Mouse (Mus musculus) gastrocnemius, postnatal 36 days (tissue): ENCODE results near the gene Ndufc1. TPM values are rescaled to one million over a fixed set of nuclear protein-coding genes. Genes with fewer than 3 reads are reported as not detected.
"Not testable (repeated sequence)": the region's sequence is repeated elsewhere in the genome, so short reads cannot be mapped to it uniquely, and the experiment has no call there.

Experiments used
- DNase-seq, 2 experiments: peaks; one replicate each; pipeline ENCODE4 v3.0.0; 2022
- intact Hi-C: fragments of 180-260 bp; cut with DNase I; formaldehyde crosslinking; loops from one replicate; pipeline ENCODE4 v1.15.1; 2025
- long read RNA-seq, 2 experiments: library from polyadenylated mRNA; stranded (forward); transcript quantifications; one replicate each; pipeline ENCODE4 v2.0.0; 2021
- total RNA-seq, 2 experiments: library from RNA; stranded (reverse); gene quantifications; 2 replicates each; pipeline ENCODE4 v1.2.3; 2021

The Ndufc1 gene
- total RNA-seq, result 1,000 to 10,000 TPM; 1,029 to 1,117 TPM
- long read RNA-seq, experiment 1, transcript Ndufc1-203 (2 exons, 311 nt), result minor isoform, 6 of 2,737 reads
- long read RNA-seq, experiment 1, transcript Ndufc1-201 (4 exons, 1,249 nt), result major isoform, 2,680 of 2,737 reads
- long read RNA-seq, experiment 1, partial matches to known transcripts, result 17 of 2,737 reads
- long read RNA-seq, experiment 1, other reads (novel, unspliced or antisense), result 31 of 2,737 reads
- long read RNA-seq, experiment 2, transcript Ndufc1-201 (4 exons, 1,249 nt), result major isoform, 2,432 of 2,480 reads
- long read RNA-seq, experiment 2, transcript Ndufc1-203 (2 exons, 311 nt), result minor isoform, 11 of 2,480 reads
- long read RNA-seq, experiment 2, partial matches to known transcripts, result 13 of 2,480 reads
- long read RNA-seq, experiment 2, other reads (novel, unspliced or antisense), result 22 of 2,480 reads

DNA sequence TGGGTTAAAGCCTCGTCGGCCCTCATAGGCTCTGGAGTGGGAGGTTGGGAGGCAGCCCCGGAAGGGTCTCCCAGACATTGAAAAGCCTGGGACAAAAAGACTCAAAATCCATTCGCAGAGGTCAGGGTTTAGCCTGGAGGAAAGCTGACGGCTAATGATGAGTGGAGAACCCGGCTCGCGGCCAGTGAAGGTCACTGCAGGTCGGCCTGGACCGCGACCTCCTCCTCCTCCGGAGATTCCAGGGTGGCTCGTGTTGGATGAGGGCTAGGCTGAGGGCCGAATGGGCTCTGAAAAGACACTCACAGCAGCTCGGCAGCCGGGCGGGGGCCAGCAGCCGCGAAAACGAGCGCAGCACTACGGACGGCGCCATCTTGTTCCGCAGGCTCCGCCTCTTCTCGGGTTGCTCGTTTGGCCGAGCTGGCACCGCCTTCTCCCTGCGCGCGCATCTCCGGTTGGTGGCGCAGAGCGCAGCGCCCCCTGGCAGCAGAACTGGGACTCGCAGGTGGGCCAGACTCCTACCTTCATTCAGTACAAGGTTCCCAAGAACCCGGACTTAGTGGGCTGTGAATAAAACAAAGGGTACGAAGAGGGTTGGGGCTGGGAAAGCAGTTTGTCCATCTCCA, at the start of gene Ndufc1:
Gene Ndufc1, minus strand, starts transcription at position 428 of the 623 bp plus-strand sequence.
- DNase-seq, result peak; percentile 97
- intact Hi-C loops, result loop anchor here (5.0 kb wide), 1 partner anchor 36 kb away; no protein-coding TSS in a partner anchor

DNA sequence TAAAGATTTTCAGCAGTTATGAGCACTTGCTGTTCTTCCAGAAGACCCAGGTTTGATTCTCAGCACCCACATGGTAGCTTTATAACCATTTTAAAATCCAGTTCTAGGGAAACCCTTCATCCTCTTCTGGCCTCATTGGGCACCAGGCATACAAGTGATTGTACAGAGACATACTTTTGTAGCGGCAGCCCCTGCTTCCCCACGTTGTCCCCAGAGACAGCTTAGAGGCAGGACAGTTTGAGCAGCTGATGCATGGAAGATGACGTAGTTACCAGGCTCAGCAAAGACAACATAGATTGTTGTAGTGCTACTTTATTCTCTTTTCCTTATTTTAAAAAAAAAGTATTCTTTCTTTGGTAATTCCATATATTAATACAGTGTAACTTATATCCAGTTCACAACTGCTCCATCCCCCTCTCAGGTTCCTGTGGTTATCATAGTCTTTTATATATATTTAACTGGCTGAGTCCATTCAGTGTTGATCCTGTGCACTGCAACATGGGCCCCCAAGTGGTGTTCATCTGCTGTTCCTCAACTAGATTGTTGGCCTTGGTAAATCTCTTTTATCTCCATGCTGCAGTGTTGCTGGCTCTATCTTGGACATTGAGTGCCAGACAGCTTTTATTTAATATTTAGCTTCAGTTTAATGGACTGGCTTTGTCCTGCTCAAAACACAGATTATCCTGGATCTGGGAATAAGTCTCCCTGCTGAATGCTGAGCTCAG, 26.2 kb upstream of the Ndufc1 start:
- no peak for DNase-seq
- intact Hi-C loops, result no loop called here

DNA sequence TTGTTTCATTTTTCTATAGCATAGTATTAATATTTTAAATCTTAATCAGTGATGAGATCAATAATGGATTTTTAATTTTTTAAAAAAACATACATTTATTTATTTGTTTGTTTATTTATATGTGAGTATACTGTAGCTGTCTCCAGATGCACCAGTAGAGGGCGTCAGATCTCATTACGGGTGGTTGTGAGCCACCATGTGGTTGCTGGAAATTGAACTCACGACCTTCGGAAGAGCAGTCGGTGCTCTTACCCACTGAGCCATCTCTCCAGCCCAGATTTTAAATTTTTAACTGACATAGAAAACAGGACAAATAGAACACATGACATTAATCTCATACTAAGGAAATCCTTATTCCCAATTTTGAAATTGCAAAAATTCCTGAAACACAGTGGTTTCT, 25.6 kb upstream of the Ndufc1 start:
- intact Hi-C loops, result not testable (repeated sequence)

DNA sequence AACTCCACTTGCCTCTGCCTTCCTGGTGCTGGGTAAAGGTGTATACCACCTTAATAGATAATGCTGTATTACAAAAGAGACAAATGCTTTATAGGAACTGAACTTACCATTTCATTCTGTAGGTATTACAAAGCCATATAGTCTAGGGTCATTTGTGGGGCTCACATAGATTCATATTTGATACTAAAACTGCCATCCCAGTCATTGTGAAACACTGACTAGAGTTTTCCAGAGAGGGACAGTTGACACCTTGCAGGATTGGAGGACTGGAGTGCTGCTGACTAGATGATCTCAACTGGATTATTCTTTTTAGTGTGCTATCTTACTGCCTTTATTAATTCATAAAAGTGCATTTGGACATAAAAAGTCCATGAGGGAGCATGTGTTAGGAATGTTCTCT, 16.6 kb upstream of the Ndufc1 start:
- intact Hi-C loops, result no loop called here
- no peak for DNase-seq

More for the DNA sequence above, 25.6 kb upstream of the Ndufc1 start:
- DNase-seq, result not testable (repeated sequence)

DNA sequence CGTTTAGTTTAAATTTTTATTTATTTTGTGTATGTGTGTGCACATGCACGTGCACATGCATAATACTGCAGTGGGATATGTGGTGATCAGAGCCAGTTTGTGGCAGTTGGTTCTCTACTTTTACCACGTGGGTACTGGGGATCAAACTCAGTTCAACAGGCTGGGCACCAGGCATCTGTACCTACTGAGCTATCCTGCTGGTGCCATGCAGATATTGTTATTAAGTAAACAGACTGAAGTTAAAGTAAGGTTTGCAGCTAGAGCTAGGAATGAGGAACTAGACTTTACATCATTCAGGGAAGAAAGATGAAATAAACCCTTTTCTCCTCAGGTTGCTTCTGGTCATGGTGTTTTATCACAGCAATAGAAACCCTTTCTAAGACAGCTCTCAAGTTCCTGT, 13.1 kb upstream of the Ndufc1 start:
- intact Hi-C loops, result no loop called here
- DNase-seq, result no peak

DNA sequence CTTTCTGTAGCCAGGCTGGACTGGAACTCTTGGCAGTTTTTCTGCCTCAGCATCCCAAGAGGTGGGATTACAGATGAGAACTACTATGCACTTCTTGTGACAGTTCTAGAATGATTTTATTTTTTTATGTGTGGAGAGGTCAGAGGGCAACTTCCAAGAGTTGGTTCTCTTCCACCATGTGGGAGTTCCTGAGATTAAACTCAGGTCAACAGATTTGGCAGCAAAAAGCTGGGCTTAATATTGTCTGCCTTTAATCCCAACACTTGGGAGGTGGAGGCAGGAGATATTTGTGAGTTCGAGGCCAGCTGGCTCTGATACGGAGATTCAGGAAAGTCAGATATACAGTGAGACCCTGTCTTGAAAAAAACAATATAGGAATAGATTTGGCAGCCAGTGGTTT, 9.2 kb upstream of the Ndufc1 start:
- no peak for DNase-seq
- intact Hi-C loops, result no loop called here

DNA sequence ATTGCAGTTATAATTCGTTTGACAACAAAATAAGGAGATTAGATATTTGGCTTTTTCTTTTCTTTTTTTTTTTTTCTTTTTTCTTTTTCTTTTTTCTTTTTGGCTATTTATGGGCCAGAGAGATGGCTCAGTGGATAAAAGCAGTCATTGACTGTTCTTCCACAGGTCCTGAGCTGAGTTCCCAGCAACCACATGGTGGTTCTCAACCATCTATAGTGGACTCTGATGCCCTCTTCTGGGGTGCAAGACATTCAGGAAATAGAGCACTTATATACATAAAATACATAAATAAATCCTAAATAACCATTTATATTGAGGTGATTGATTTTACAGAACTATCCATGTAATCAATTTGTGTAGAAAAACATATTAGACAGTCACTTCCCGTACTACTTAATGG, 8.7 kb upstream of the Ndufc1 start:
- no peak for DNase-seq
- intact Hi-C loops, result no loop called here

DNA sequence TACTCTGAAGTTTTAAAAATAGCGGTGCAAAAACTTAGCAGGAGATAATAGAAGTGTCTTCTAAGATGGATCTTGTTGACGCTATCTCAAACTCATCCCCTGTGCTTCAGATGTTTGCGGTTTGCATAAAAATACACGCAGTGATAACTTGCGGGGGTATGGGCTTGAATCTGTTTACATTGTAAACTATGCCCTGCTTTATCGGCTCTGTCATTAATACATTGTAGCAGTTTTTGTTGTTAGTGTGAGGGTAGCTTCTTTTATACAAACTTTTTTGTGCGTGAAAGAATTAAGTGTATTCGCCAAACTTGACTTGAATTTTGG, 8.3 kb upstream of the Ndufc1 start:
- intact Hi-C loops, result no loop called here
- no peak for DNase-seq

DNA sequence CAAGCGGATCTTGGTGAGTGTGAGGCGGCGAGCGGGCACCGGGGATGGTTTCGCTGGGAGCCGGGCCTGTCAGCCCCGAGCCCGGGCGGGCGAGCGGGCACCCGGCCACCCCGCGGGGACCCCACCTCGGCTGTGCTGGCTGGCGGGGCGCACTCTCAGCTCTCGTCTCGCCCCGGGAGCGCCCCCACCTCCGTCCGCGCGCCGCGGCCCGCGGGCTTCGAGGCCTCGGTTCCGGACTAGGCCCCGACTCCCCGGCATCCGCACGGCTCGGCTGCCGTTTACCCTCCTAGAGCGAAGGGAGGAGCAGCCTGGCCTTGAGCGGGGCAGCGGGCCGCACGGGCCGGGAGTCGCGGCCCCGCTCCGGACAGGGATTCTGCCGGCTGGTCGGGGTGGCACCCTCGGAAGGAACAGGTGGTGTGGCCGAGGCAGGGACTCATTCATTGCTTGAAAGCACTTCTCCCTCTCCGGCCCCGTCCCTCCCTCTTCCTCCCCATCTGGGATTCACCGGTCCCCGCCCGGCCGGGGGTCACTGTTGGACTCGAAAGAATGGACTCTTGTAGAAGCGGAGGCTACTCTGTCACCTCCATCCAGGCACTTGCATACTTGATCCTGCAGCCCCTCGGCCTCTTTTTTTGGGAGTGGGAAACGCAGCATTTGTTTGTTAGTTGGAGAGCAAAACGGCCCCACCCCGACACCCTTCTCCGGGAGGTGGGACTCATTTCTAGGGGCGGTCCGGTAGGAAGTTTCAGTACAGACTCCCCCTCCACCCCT, 7.8 kb upstream of the Ndufc1 start:
- peak; percentile 24 to 56 for DNase-seq

DNA sequence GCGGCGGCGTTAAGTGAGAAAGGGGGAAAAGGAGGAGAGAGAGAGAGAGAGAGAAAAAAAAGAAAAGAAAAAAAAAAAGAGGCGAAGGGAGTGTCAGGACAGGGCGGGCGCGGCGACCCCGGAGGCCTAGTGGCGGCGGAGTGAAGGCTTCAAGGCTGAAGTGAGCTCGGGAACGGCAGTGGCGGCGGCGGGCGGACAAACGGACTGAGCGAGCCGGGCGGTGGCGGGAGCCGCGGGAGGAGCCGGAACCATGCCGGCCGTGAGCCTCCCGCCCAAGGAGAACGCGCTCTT, 7.2 kb upstream of the Ndufc1 start:
- no peak for DNase-seq
- intact Hi-C loops, result no loop called here

More for the DNA sequence above, 7.8 kb upstream of the Ndufc1 start:
- intact Hi-C loops, result no loop called here

DNA sequence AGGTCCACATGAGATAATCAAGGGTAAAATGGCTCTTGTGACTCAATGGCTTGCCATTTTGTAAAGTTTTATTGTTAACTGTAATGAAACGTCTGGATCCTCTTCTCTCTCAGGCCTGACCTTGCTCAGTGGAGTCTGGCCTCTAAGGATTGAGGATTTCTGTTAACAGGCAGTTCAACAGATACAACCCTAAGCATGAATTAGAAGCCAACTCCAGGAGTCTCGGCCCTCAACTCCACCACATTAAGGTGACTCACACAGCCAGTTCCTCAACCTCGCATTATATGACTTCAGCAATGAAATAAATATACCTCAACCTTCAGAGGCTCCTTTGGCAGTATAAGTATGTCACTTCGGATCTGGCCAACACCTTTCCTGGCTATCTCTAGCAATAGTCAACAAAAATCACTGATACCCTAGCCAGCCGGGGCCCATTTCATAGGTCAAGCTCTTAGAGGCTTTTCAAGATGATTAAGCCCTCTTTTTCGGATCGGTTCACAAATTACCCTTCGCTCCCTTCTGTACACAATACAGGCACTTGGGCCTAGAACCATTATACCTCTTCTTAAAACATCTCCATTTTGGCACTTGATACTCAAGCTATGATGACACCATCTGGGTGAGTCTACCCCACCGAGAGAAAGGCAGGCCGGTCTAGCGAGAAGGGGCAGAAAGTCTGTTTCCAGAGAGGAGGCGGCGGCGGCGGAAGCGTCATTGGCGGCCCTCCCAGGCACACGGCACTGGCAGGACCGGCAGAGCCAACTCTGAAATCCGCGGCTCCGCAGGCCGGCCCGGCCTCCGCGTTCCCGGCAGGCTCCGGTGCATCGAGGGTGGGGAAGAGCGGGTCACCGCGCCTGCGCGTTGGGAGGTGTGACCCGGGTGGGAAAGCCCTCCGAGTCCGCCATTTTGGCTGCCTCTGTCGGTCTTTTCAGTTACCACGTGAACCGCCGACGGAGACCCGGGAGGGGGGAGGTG, 6.6 kb upstream of the Ndufc1 start, which contains the start of gene Naa15:
Gene Naa15, plus strand, starts transcription at position 51 of the 975 bp plus-strand sequence.
- peak; percentile 92 to 96 for DNase-seq
- intact Hi-C loops, result no loop called here

DNA sequence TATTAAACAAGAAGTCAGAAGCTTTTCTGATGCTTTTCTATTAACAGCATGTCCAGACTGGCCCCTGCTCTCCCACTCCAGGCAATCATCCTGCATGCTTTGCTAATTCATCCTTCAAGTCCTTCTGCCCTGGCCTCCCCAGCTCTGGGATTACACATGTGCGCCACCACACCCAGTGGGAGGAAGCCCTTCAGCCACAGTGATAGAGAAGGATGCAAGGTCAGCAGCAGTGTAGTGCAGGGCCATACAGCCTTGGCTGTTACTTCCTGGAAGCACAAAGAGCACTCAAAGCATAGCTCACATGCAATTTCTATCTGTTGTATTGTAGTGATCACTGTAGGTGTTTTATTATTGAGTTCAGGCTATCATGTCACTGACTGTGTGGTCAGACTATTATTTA, 4.5 kb upstream of the Ndufc1 start:
- no peak for DNase-seq
- intact Hi-C loops, result no loop called here

DNA sequence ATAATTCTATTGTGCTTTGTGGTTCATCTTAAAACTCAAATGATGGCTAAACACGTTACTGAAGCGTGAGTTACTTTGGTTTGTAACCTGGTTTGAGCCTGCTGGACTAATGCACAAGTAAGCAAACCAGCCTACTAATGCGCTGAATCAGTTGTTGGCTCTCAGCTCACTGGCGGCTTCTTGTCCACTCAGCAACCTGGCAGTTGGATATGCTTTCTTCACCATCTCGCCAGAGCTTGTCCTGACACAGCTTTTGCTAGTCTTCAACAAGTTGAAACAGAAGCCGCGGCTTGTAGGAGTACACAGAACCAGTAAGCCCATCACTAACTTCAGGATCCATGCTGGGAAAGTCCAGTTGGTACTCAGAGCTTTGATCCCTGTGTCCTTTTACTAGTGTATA, 3.7 kb upstream of the Ndufc1 start:
- no peak for DNase-seq

DNA sequence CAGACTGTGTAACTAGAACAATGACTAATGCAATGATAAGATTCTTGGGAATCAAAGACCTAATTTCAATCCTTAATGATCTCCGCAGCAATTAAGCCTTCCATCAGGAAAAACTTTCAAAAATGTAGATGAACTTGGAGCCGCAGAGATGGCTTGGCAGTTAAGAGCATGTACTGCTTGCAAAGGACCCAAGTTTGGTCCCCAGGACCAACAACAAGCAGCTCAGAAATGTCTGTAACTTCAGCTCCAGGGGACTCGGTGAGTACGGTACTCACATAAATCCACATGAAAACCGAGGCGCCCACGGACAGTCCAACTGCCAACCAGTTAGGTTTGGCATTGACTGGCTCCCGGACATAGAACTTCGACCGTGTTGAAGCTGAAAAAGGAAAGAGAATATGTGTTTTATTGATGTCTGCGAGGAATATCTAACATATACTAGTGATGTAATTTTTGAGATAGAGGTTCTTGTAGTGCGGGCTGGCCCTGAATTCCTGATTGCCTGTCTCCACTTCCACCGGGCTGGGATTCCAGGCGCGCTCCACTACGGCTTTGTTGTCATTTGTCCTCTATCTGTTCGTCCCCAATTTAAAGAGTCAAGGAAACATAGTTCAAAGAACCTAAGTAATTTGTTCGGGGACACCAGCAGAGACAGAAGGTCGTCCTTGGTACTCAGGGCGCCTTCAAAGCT, 773 bp downstream of the Ndufc1 start:
- intact Hi-C loops, result loop anchor here (5.0 kb wide), 1 partner anchor 36 kb away; no protein-coding TSS in a partner anchor
- DNase-seq, result no peak

More for the DNA sequence above, 3.7 kb upstream of the Ndufc1 start:
- intact Hi-C loops, result no loop called here

DNA sequence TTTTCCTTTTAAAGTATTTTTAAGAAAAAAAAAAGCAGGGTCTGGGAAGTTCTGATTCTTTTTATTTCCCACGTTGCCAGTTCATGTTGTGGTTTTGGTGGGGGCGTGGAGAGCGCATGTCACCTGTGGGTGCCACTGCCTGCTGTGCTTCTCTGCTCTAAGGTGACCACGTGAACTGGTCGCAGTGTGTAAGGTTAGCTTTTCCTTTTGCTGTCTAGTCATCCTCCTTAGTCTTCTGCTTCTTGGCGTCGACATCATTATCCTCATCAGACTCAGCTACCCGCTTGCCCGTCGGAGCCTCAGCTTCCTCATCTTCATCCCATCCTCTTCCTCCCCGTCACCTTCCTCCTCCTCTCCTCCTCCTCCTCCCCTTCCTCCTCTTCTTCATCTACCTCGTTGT, 6.2 kb downstream of the Ndufc1 start:
- intact Hi-C loops, result no loop called here
- DNase-seq, result no peak

DNA sequence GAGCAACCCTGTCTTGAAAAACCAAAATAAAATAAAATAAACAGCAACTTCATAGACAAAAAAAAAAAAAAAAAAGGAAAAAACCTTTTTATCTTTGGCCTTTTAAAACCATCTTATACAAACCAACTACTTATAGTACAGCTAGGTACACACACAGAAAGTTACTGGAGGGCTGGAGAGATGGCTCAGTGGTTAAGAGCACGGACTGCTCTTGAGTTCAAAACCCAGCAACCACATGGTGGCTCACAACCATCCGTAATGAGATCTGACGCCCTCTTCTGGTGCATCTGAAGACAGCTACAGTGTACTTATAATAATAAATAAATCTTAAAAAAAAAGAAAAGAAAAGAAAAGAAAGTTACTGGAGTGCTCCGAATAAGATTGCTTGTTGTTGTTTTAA, 6.7 kb downstream of the Ndufc1 start:
- DNase-seq, intact Hi-C loops: not testable (repeated sequence)

DNA sequence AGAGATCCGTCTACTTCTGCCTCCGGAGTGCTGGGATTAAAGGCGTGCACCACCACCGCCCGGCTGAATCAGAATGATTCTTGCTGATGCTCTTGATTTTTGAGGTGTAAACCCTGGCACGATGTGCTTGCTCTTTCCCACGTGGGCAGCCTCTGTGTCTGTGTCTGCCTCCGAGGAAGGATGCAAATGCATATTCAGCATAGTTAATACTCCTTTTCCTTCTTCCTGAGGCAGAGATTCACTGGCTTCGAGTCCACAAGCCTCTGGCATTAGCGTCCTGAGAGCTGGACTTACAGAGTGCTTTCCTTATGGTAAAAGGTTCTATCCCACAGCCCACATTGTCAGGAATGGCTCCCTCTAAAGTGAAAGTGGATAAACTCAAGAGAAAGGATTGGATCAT, 8.1 kb downstream of the Ndufc1 start:
- no peak for DNase-seq
- intact Hi-C loops, result no loop called here

DNA sequence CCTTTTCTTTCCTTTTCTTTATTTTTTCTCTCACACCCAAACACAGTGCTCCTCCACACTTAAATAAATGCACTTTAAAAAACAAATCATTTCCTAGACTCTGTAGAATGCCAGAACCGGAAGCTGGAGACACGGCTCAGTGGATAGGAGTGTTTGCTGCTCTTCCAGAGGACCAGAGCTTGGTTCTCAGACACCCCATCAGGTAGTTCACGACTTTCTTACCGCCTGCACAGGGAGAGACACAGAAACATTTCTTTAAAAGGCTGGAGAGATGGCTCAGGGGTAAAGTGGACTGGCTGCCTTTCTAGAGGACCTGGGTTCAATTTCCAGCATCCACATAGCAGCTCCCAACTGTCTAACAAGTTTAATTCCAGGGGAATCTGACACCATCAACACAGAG, 9.3 kb downstream of the Ndufc1 start:
- no peak for DNase-seq
- intact Hi-C loops, result no loop called here

DNA sequence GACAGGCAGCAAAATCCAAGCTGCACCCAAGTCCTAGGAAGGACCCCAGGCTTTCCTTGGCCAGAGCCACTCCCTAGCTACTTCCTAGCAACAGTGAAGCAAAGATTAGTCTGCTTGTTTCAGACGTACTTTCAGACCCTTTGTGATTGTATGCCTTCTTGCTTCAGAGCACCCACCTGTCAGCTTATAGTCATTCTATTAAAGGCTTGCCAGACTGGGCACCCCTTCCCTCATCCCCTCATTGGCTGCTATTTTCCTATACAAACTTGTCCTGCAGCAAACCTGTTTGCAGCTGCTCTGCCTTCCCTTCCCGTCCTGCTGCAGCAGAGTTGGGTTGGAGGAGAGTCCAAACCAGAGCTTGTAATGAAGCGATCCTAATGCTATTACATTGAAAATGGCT, 10.1 kb downstream of the Ndufc1 start:
- intact Hi-C loops, result no loop called here
- no peak for DNase-seq
